Mouse (Mus musculus) megakaryocyte, embryonic 14.5 days (primary cell): ENCODE measurements around the gene Itln1.

Experiments used
- FLI1 ChIP-seq: IDR thresholded peaks from 2 replicates; pipeline ENCODE4 v1.6.1; 2012; ENCODE audit warnings: low read length, inconsistent platforms, mixed read lengths
- GATA1 ChIP-seq: IDR thresholded peaks from 3 replicates; pipeline ENCODE4 v1.6.1; 2012; ENCODE audit warnings: mixed read lengths, low read length, inconsistent platforms, borderline replicate concordance

- no peak for TF ChIP-seq GATA1
- TF ChIP-seq FLI1 = no peak
These were observed 19.5 kb downstream of the Itln1 start for GRCm38 (mm10) chr1:171515557-171515956.
